Mouse (Mus musculus) layer of hippocampus, postnatal 36 days (tissue): Measurements from ENCODE around the gene Acad9. TPM values are rescaled to one million over a fixed set of nuclear protein-coding genes. Genes with fewer than 3 reads are reported as not detected.

ENCODE experiments used
- DNase-seq, 2 experiments: peaks; one replicate each; pipeline ENCODE4 v3.0.0; 2022
- total RNA-seq, 2 experiments: library from RNA; stranded (reverse); gene quantifications; 2 replicates each; pipeline ENCODE4 v1.2.3; 2021

Acad9 gene
- total RNA-seq: 10 to 100 TPM; 43.7 to 51.1 TPM

DNA sequence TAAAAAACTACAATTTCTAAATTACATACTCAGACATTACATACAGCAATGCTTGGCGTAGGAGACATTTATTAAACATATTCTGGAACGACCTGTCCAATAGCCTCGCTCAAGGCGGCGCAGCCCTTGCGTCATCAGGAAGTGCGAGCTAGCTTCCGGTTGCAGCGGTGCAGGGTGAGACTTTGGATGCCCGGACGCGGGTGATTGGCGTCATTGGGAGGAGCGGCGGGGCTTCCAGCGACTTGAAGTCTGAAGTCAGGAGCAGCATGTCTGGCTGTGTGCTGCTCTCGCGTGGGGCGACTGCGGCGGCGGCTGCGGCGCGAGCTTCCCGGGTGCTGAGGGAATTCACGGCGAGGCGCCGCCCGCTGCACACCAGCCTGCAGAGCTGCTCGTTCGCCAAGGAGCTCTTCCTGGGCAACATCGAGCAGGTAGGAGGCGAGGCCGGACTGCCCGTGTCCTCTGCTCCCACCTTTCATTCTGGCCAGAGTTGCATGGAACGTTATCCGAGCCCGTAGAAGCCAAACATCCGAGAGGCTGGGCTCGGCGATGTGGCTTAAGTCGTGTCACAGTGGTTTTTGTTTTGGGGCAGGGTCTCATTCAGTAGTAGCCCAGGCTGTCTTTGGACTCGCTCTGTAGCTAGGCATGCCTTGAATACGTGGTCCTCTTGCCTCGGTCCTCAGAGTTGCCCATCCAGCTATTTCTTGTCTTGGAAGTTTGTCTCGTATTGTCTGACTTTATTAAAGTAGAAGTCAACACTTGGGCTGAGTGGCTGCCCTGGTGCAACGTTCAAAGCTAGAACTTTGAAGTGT, at the start of gene Acad9:
Gene Acad9, plus strand, starts transcription at position 137 of the 809 bp plus-strand sequence.
- peak; percentile 94 to 96 for DNase-seq

DNA sequence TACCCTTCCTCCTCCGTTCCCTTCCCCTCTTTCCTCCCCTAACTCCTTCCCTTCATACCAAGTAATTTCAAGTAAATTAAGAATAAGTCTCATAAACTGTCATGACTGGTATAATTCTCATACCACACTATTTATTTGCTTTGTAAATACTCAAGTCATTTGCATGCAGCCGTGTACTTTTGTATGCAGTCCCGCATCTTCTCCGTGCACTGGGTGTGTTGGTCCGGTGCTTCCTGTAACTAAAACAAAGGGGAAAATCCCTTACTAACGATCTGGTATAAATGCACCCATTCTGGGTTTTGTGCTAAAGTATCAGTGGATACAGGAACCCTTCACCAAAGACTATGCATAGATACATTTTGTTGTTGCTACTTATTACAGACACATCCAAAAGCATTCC, 40.0 kb upstream of the Acad9 start:
- no peak for DNase-seq

DNA sequence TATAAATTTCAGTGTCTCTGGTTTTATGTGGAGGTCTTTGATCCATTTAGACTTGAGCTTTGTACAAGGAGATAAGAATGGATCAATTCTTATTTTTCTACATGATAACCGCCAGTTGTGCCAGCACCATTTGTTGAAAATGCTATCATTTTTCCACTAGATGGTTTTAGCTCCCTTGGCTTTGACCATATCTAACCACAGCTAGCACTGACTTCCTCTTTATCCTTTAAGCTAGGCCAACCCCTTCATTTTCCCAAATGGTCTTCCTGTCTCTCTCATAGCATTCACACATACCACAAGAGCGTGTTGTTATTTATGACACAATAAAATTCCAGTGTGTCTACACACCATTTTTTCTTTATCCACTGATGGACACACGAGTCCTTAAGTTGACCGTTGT, 35.8 kb upstream of the Acad9 start:
- DNase-seq: no peak

DNA sequence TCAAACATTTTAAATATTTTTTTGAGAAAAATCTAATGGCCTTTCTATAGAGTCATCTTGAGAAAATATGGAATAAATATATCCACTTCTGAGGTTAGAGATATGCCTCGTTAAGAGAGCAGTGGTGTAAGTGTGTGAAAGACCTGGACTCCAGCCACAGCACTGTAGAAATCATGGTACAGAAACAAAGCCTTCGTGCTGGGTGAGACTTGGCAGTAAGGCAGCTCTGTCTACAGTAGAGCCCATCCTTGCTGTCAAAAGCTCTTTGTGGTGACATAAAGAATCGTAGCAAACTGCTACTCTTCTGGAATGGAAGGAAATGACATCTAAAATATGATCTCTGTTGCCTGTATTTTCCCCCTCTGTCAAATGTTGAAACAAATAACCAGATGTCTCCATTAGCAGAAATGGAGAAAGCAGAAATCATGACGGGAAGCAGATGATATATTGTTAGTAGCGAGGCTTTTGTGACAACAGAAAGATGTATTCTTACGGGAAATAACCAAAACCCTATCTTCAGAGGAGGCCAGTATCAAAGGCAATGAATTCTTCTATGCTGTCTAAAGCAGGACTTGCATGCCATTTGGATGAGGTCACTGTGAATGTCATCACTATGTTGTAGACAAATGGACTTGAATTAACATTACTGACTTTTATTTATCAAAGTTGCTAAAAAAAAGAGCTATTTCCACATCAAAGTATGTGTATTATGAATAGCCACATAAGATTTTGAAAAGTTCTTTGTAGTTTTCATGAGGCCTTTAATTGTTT, 33.9 kb upstream of the Acad9 start:
- no peak for DNase-seq

DNA sequence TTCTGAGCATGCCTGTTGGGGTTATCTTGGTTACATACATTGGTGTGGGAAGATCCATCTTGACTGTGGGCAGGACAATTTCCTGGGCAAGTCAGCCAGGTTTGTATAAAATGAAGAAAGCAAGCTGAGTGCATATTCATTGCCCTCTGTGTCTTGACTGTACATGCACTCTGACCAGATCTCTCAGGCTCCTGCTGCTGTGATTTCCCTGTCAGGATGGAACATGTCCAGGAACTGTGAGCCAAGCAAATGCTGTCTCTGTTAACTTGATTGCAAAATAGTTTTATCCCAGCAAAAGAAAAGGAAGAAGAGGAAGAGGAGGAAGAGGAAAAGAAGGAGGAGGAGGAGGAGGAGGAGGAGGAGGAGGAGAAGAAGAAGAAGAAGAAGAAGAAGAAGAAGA, 21.3 kb upstream of the Acad9 start:
- no peak for DNase-seq

DNA sequence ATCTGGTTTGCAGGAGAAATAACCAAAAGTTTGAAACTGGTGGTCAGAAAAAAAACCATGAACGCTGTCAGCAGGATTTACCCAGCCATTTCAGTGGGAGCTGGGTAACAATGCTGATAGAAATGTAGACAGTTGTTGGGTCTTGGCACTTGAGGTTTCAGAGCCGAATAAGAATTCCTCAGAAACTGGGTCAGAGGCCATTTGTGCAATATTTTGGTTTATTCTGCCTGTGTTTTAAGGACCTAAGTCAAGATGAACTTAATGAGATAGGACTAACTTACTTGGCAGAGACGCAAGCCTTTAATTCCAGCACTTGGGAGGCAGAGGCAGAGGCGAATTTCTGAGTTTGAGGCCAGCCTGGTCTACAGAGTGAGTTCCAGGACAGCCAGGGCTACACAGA, 20.7 kb upstream of the Acad9 start:
- no peak for DNase-seq

DNA sequence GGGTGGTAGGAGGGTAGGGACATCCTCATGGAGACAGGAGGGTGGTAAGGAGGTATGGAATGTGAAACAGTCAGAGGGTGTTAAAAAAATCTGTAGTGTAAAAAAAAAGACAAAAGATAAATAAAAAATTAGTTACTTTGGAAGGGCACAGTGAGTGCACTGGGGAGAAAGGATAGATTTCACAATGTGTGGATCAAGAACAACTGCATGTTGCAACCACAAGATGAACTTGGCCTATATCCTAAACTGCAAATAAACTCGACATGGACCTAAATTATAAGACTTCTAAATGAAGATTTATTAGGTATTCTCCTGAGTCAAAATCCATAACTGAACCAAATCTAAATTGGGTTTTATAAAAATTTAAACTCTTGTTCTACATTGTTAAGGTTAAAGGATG, 16.7 kb upstream of the Acad9 start:
- DNase-seq: no peak

DNA sequence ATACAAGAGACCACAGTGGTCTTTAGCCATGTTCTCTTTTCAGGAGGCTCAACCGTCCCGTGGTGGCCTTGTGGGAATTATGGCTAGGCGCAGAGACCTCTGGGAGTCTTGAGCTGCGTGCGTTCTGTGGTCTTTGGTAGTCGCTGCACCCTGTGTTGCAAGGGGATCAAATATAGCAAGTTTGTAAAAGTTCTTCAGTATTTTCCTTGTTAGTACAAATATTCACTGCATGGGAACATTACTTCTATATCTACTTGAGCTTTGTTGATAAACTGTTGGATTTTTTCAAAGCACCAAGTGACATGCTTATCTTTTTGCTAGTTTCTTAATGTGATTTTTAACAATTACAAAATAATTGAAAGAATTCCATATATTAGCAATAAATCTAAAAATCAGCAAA, 12.3 kb upstream of the Acad9 start, which contains the start of gene Ccdc144b:
Gene Ccdc144b, minus strand, starts transcription at position 101 of the 400 bp plus-strand sequence.
- DNase-seq: no peak

DNA sequence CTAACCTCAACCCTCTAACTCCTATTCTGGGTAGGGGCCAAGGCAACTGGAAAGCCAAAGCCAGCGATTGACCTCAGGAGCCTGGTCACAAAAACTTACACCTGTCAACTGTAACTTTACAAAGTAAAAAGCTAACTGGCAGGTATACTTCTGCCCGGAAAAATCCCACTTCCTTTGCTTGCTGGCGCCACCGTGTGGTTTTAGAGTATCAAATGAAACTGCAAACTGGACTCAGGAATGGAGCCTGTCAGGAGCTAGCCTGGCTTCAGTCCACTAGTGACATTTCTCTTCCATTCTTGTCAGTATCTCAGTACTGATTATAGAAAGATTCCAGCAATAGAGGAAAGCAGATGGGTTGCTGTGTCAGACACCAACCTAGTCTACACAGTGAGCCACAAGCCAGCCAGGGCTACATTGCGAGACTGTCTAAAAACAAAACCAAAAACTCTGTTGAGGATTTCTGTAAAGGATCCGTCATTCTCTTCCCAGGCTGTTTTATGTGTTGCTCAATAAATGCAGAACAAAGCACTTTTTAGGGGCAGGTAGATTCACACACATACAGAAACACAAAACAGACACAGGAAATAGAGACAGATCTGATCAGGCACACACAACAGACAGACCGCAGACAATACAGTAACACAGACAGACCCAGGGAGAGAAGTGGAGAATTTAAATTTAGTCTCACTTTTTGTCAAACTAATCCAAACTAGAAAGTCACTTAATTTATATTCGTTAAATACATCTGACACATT, 5.5 kb upstream of the Acad9 start:
- DNase-seq: peak; percentile 32 to 41

DNA sequence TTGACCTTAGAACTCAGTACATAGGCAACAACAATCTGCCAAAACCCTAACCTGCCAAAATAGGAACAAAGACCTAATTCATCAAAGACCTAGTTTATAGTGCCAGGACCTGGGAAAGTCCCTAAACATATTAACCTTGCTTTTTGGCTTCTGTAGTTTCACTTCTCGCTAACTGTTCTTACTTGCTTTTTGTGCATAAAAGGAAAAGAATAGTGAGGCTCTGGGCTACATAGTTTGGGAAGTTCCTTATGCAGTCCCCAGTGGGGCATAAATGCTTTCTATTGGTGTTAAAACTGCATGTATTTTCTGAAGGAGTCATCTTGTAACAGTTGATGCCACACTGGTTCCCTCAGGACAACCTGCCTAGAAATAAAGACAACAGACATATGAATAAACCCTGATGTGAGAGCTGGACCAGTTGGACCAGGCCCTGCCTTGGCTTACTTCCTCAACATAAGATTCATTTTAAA, 1.2 kb upstream of the Acad9 start:
- no peak for DNase-seq

DNA sequence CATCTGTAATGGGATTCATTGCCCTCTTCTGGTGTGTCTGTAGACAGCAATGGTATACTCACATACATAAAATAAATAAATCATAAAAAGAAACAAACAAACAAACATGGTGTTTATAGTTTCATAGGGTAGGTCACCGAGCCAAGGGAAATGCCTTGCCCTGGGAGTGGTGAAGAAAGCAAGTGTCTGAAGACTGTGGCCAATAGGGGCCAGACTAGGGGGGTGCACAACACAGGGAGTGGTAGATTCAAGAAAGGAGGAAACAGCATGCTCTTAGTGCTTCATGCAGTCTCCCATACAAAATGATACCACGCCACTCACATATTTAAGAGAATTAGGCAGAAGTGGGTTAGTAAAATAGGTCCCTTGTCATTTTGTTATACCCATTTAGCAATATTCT, 613 bp upstream of the Acad9 start:
- DNase-seq: no peak

DNA sequence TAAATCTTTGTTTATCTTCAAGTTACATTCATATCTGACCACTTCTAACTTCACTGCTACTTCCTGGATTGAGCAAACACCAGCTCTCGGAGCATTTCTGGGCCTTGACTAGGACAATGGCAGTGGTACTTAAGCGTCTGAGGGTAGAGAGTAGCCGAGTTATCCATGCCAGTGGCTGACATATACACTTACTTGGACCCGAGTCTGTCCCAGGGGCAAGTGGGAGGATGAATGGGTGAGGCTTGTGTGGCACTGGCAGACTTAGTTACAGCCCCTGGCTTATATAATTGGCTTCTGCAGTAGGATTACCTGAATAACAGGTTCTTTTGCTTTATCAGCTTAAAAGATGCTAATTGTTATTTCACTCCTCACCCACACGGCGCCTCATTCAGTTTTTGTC, 2.0 kb downstream of the Acad9 start:
- DNase-seq: no peak

DNA sequence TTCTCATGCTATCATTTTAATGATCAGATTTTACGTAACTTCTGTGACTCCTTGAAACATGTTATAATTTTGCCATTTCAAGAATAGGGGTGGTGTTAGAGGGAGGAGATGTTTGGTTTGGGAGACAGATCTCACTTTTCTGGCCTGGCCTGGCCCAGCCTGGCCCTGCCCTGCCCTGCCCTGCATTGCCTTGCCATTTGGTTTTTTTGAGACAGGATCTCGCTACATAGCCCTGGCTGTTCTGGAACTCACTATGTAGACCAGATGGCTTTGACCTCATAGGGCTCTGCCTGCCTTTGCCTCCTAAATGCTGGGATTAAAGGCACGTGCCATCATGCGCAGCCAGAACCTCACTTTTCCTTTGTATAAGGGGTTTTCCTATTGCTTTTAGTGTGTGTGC, 4.7 kb downstream of the Acad9 start:
- no peak for DNase-seq

DNA sequence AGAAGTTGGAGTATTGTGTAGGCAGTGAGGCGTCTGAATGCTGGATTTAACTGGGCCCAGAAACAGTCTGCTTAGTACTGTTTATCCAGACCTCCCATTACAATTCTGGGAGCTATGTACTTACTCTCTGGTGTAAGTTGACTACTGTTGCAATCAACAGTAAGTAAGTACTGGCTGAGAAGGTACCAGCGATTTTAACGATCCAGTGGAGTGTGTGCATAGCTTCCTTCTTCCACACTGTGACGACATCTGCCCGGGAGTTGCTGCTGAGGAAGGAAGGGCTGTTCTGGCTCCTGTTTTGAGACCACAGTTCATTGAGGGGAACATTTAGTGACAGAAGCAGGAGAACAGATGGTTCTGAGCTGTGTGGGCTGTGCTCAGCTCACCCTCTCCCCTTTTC, 5.3 kb downstream of the Acad9 start:
- peak in 1 of 2 experiments; percentile 7 for DNase-seq

DNA sequence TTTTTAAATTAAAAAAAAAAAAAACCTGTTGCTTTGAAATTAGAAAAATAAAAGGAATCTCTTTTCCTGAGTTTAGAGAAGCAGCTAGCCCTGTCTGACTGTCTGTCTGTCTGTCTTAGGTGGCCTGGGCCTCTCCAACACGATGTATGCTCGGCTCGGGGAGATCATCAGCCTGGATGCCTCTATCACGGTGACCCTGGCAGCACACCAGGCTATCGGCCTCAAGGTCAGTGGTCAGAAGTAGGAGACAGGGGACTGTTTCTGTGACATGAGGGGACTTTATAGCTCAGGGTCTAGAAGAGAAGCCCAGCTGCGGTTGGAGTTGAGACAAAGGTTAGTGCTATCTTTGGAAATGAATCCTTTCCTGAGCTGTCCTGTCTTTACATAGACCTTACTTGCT, 8.5 kb downstream of the Acad9 start:
- no peak for DNase-seq

DNA sequence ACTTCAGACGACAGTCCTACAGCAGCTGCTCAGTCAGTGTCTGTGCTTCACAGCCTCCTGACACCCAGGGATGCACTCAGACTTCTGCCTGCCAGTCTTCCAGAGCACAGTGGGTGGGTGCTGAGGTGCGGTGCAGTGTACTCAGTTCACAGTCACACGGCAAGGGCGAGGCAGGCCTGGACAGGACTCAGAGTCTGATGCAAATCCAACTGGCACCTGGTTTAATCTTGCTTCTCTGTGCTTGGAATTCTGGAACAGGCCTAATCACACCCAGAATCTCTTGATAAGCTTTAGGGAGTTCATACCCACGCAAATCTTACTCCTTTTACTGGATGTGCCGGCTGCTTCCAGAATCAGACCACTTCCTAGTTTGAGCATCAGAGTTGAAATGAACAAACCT, 9.7 kb downstream of the Acad9 start:
- DNase-seq: no peak

DNA sequence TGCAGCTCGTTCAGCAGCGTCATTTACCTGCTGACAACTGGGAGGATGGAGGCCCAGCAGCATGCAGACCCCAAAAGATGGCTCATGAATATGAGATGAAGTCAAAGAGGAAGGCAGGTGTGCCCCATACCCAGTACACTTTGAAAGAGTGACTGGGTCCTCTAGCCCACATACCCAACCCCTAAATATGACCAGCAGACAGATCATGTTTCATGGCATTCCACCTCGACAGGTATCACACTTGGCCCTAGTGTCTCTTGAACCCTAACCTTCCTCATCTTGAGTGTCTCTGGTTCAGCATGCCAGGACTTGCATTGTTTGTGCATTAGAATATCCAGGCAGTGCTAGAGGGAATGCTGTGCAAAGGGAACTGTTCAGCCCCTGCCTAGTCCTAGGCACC, 11.6 kb downstream of the Acad9 start:
- no peak for DNase-seq

DNA sequence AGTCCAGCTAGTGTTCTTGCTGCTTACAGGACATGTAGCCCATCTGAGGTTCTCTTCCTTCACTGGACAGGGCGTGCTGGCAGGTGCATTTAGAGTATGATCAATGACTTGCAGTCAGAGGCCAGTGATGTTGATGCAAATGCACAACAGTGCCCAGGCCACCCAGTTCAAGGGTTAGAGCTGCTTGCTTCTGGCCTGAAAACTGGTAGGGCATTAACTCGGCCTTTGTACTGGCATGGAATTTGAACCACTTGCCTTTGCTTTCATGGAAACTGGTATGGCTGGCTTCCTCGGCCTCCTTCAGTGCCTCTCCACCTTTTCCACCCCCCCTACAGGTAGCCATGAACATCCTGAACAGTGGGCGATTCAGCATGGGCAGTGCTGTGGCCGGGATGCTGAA, 14.1 kb downstream of the Acad9 start:
- DNase-seq: no peak

DNA sequence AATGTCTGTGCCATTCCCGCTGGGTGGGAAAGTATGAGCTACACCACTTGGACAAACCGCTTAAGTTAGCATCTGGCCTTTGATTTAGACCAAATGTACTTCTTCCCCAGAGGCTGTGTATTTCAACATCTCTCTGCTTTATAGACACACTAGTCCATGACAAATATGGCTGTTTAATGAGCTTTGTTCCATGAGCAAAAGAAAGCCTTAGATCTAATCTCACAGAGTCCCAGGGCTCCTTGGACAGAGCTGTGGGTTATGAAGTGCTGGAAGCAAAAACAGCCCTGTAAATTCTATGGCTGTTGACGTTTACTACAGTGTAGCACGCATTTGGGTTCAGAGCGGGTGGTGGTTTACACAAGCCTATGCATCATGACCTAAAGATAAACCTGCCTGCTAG, 15.0 kb downstream of the Acad9 start:
- DNase-seq: no peak

DNA sequence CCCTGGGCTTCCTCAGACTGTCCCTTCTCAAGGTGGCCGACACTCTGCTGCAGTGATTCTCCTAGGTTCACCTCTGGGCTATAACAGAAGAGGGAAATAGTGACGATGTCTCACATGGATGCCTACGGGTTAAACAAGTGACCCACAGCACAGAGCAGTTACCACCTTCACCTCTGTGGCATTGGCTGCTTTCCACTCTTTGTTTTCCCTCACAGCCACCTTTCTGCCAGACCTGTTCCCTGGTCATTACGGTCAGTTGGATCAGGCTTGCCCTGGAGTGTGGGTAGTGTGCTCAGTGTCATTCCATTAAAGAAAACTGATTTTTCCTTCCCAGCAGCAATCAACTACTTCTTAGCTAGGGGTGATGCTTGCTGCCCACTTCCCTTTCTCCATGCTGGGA, 17.1 kb downstream of the Acad9 start:
- no peak for DNase-seq

DNA sequence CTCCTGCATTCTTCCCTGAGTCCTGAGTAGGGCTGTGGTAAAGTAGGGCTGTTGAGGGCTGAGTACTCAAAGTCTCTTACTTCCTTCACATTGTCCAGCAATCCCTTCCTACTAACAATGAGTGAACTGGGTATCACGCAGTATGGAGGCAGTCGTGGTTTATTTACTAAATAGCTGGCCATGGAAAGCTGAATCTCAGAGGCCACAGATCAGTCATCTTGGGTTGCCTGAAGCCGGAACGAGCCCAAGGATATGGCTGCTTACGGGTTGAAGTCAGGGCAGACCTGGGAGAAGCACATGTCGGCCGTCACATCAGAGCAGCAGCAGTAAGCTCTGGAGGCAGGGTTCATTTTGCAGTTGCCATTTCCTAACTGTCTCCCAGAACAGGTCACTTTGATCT, 17.6 kb downstream of the Acad9 start:
- no peak for DNase-seq

DNA sequence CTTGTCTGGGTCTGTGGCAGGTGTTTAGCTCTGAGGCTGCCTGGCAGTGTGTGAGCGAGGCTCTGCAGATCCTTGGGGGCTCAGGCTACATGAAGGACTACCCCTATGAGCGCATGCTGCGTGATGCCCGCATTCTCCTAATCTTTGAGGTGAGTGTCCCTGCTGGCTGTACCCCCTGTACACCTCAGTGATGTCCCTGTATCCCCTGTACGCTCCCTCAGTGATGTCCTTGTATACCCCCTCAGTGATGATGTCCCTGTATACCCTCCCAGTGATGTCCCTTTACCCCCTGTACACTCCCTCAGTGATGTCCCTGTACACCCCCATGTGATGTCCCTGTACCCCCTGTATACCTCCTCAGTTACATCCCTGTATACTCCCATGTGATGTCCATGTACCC, 19.6 kb downstream of the Acad9 start:
- DNase-seq: no peak

DNA sequence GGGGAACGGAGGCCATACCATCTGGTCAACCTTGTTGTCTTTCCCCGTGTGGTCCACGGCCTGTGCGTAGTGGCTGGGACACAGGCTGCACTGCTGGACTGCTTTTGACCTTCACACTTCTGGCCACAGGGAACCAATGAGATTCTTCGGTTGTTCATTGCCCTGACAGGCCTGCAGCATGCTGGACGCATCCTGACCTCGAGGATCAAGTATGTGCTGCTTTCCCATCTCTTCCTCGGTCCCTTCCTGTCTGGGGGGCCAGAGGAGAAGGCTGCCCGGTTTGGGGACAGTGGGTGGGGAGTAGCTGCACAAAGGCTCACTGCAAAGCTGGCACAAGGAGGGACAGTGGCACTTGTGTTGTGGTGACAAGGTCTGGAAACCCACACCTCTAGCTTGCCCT, 21.8 kb downstream of the Acad9 start:
- DNase-seq: no peak
